Comparison of ENCODE assay signal across 20 mouse cellular contexts in genomic region chr10:21087614-21088232, GRCm38 (mm10).
A peak's percentile ranks its signal among the peaks of the same experiment; 100 is the strongest.
DNase-seq lines count a peak whose midpoint lies in the region; ATAC-seq lines count a peak whose summit lies in the region.
"Had no signal": no experiment of that assay in that cellular context is flagged by ENCODE, and none has a peak within 500 bp of the region (broad histone marks: within the 10 kb centered on the region; RNA-seq: fewer than 3 reads in every experiment).

No protein-coding gene starts in this region.

- H3K4me1 ChIP-seq in forebrain, embryonic 13.5 days: peaks cover 46% of the 10 kb centered on the region
- H3K4me1 ChIP-seq in forebrain, embryonic 10.5 days: peaks cover 57% of the 10 kb centered on the region
- H3K4me1 ChIP-seq in midbrain, embryonic 12.5 days: peaks cover 25% of the 10 kb centered on the region
- H3K4me1 ChIP-seq in midbrain, embryonic 10.5 days: peaks cover 37% of the 10 kb centered on the region
- H3K4me1 ChIP-seq in limb, embryonic 10.5 days: peaks cover 7% of the 10 kb centered on the region

- no peaks in the 10 kb centered on the region for H3K9me3 ChIP-seq in forebrain, embryonic 13.5 days (replicated peaks)
- H3K9me3 ChIP-seq in forebrain, embryonic 10.5 days: peaks cover 7% of the 10 kb centered on the region
- no peaks in the 10 kb centered on the region for H3K9me3 ChIP-seq in midbrain, embryonic 12.5 days
- H3K9me3 ChIP-seq in midbrain, embryonic 10.5 days (replicated peaks): peaks cover 7% of the 10 kb centered on the region; the same call in 1 of the 2 replicates
- no peaks in the 10 kb centered on the region for H3K9me3 ChIP-seq in limb, embryonic 10.5 days (replicated peaks)
- H3K9me3 ChIP-seq: embryonic facial prominence, embryonic 10.5 days; heart, embryonic 10.5 days; intestine, embryonic 15.5 days had no signal

- H3K4me3 ChIP-seq in forebrain, embryonic 13.5 days: no peak overlapping the region
- no peak overlapping the region for H3K4me3 ChIP-seq in forebrain, embryonic 10.5 days
- H3K4me3 ChIP-seq in midbrain, embryonic 12.5 days: no peak overlapping the region
- no peak overlapping the region for H3K4me3 ChIP-seq in midbrain, embryonic 10.5 days
- no peak overlapping the region for H3K4me3 ChIP-seq in limb, embryonic 10.5 days
- H3K4me3 ChIP-seq: embryonic facial prominence, embryonic 10.5 days; heart, embryonic 10.5 days; intestine, embryonic 15.5 days had no signal

- ATAC-seq in forebrain, embryonic 13.5 days: 0 out of 2 replicates have a peak, but pooled peaks have one; percentile 39
- peak; percentile 57; the same call in 1 of the 2 replicates for ATAC-seq in midbrain, embryonic 12.5 days (ENCODE audit: low FRiP score, low read depth)
- ATAC-seq: intestine, embryonic 15.5 days had no signal

- no peak overlapping the region for H3K27ac ChIP-seq in forebrain, embryonic 13.5 days
- no peak overlapping the region for H3K27ac ChIP-seq in forebrain, embryonic 10.5 days
- H3K27ac ChIP-seq in midbrain, embryonic 12.5 days (replicated peaks): no peak overlapping the region
- H3K27ac ChIP-seq in midbrain, embryonic 10.5 days (replicated peaks): no peak overlapping the region
- no peak overlapping the region for H3K27ac ChIP-seq in limb, embryonic 10.5 days
- H3K27ac ChIP-seq: embryonic facial prominence, embryonic 10.5 days; heart, embryonic 10.5 days; hindbrain, embryonic 14.5 days; intestine, embryonic 15.5 days had no signal

- no peak overlapping the region for H3K9ac ChIP-seq in forebrain, embryonic 13.5 days
- H3K9ac ChIP-seq in midbrain, embryonic 12.5 days (replicated peaks): no peak overlapping the region
- H3K9ac ChIP-seq: hindbrain, embryonic 14.5 days; intestine, embryonic 15.5 days had no signal

- no peaks in the 10 kb centered on the region for H3K36me3 ChIP-seq in forebrain, embryonic 13.5 days (ENCODE audit: poor library complexity, severe bottlenecking)
- no peaks in the 10 kb centered on the region for H3K36me3 ChIP-seq in forebrain, embryonic 10.5 days (replicated peaks)
- no peaks in the 10 kb centered on the region for H3K36me3 ChIP-seq in midbrain, embryonic 12.5 days
- no peaks in the 10 kb centered on the region for H3K36me3 ChIP-seq in midbrain, embryonic 10.5 days
- no peaks in the 10 kb centered on the region for H3K36me3 ChIP-seq in limb, embryonic 10.5 days
- H3K36me3 ChIP-seq: embryonic facial prominence, embryonic 10.5 days; heart, embryonic 10.5 days; intestine, embryonic 15.5 days had no signal

- 17% methylated on average over 3 of the region's 3 CpGs for WGBS in forebrain, embryonic 13.5 days
- 58% methylated on average over 3 of the region's 3 CpGs for WGBS in forebrain, embryonic 10.5 days
- WGBS in midbrain, embryonic 12.5 days: 42% methylated on average over 3 of the region's 3 CpGs
- WGBS in midbrain, embryonic 10.5 days: 64% methylated on average over 3 of the region's 3 CpGs
- 86% methylated on average over 3 of the region's 3 CpGs for WGBS in limb, embryonic 10.5 days

- no peak overlapping the region for H3K4me2 ChIP-seq in forebrain, embryonic 13.5 days
- no peak overlapping the region for H3K4me2 ChIP-seq in midbrain, embryonic 12.5 days (replicated peaks)
- H3K4me2 ChIP-seq: hindbrain, embryonic 14.5 days; intestine, embryonic 15.5 days had no signal

- DNase-seq in forebrain, embryonic 10.5 days (ENCODE audit: extremely low spot score, low spot score): no peak
- DNase-seq in midbrain, embryonic 10.5 days (ENCODE audit: low spot score): no peak
- DNase-seq in R1 (ENCODE audit: low read depth, low spot score): peak; percentile 37
- DNase-seq in mesoderm, embryonic 11.5 days (ENCODE audit: low read depth, low spot score): peak; percentile 30
- DNase-seq in limb, embryonic 10.5 days (ENCODE audit: low spot score): no peak
- DNase-seq: adrenal gland, postnatal 10 days; cerebellum, adult 11-12 months; cerebellum, adult 9-10 months; cerebellum, postnatal 25 days; gastrocnemius, postnatal 10 days; heart, adult 18-20 months; heart, postnatal 10 days; heart, postnatal 4 days had no signal

- peaks cover 64% of the 10 kb centered on the region for H3K27me3 ChIP-seq in forebrain, embryonic 13.5 days
- peaks cover 84% of the 10 kb centered on the region for H3K27me3 ChIP-seq in forebrain, embryonic 10.5 days (ENCODE audit: poor library complexity, severe bottlenecking)
- H3K27me3 ChIP-seq in midbrain, embryonic 12.5 days: peaks cover 24% of the 10 kb centered on the region
- peaks cover 69% of the 10 kb centered on the region for H3K27me3 ChIP-seq in midbrain, embryonic 10.5 days (ENCODE audit: low read depth, poor library complexity, severe bottlenecking)
- no peaks in the 10 kb centered on the region for H3K27me3 ChIP-seq in limb, embryonic 10.5 days (ENCODE audit: low read depth, poor library complexity, severe bottlenecking)
- H3K27me3 ChIP-seq: CH12.LX; intestine, embryonic 15.5 days had no signal

Comparison
In these comparisons a context has a peak if more than half of its experiments do, and no peak if none do; other contexts are left out.
1. DNase-seq: peak in R1 (single experiment) and mesoderm, embryonic 11.5 days (single experiment); none in forebrain, embryonic 10.5 days (single experiment), midbrain, embryonic 10.5 days (single experiment) and limb, embryonic 10.5 days (single experiment).